Mouse (Mus musculus) forebrain, embryonic 16.5 days (tissue): ENCODE results near the gene Zfp281. TPM values are rescaled to one million over a fixed set of nuclear protein-coding genes. Genes with fewer than 3 reads are reported as not detected.

ENCODE experiments used
- ATAC-seq: fragments of 200-750 bp; cut with Nextera tagmentation; 2 replicates; pipeline ENCODE4 v1.8.0; 2017; ENCODE audit warnings: mild to moderate bottlenecking, moderate library complexity
- H3K27ac ChIP-seq: fragments of 300-500 bp; sonication (generic); 2 replicates; pipeline ENCODE4 v1.5.1; 2014; ENCODE audit warnings: low read length, control low read depth
- H3K27me3 ChIP-seq: fragments of 300-500 bp; sonication (generic); replicated peaks from 2 replicates; pipeline ENCODE4 v1.6.1; 2014; ENCODE audit warnings: low read length; ENCODE audit not compliant: control insufficient read depth, insufficient read depth
- H3K36me3 ChIP-seq: fragments of 300-500 bp; sonication (generic); 2 replicates; pipeline ENCODE4 v1.6.1; 2014; ENCODE audit not compliant: control insufficient read depth, insufficient read depth
- H3K4me1 ChIP-seq: fragments of 300-500 bp; sonication (generic); replicated peaks from 2 replicates; pipeline ENCODE4 v1.6.1; 2014; ENCODE audit warnings: low read length; ENCODE audit not compliant: control insufficient read depth, insufficient read depth
- H3K4me2 ChIP-seq: fragments of 300-500 bp; sonication (generic); 2 replicates; pipeline ENCODE4 v1.6.1; 2014; ENCODE audit warnings: mild to moderate bottlenecking, low read length, control low read depth
- H3K4me3 ChIP-seq: fragments of 300-500 bp; sonication (generic); replicated peaks from 2 replicates; pipeline ENCODE4 v1.5.1; 2014; ENCODE audit warnings: mild to moderate bottlenecking, low read length, control low read depth
- H3K9ac ChIP-seq: fragments of 300-500 bp; sonication (generic); replicated peaks from 2 replicates; pipeline ENCODE4 v1.6.1; 2014; ENCODE audit warnings: low read depth, low read length, control low read depth
- H3K9me3 ChIP-seq: fragments of 300-500 bp; sonication (generic); 2 replicates; pipeline ENCODE4 v1.6.1; 2016; ENCODE audit warnings: low read length; ENCODE audit not compliant: control insufficient read depth
- WGBS: fragments of 180-500 bp; shearing (Covaris S2); extraction: QIAGEN DNeasy Blood & Tissue Kit; methylation state at CpG from one replicate; pipeline ENCODE4 v1.1.7; 2014; 5-methylcytosine and 5-hydroxymethylcytosine counted together
- polyA plus RNA-seq: library from polyadenylated mRNA; unstranded; fragments of >200 nt; fragmentation: Nextera tagmentation; extraction: Ambion mirVana; gene quantifications from 2 replicates; pipeline ENCODE4 v1.2.1, GENCODE M21; 2015

The Zfp281 gene
- polyA plus RNA-seq, 1 experiment from 2014 or later, result 26.1 TPM

- no peak for ATAC-seq
- H3K4me3 ChIP-seq, result no peak overlapping the region
- WGBS, result 91% methylated on average over 5 of the region's 5 CpGs
- H3K4me1 ChIP-seq, result no peaks in the 10 kb centered on the region
- H3K36me3 ChIP-seq, result no peaks in the 10 kb centered on the region
- no peak overlapping the region for H3K4me2 ChIP-seq
- no peak overlapping the region for H3K9ac ChIP-seq
- no peak overlapping the region for H3K27ac ChIP-seq
- no peaks in the 10 kb centered on the region for H3K27me3 ChIP-seq
- no peaks in the 10 kb centered on the region for H3K9me3 ChIP-seq
Observed at GRCm38 (mm10) chr1:136594235-136594850, 30.4 kb upstream of the Zfp281 start.

- no peaks in the 10 kb centered on the region for H3K36me3 ChIP-seq
- H3K9ac ChIP-seq, result no peak overlapping the region
- H3K4me3 ChIP-seq, result no peak overlapping the region
- no peak for ATAC-seq
- no peaks in the 10 kb centered on the region for H3K4me1 ChIP-seq
- H3K4me2 ChIP-seq, result no peak overlapping the region
- H3K9me3 ChIP-seq, result no peaks in the 10 kb centered on the region
- 70% methylated on average over 2 of the region's 2 CpGs for WGBS
- H3K27ac ChIP-seq, result no peak overlapping the region
- no peaks in the 10 kb centered on the region for H3K27me3 ChIP-seq
Observed at GRCm38 (mm10) chr1:136596821-136597220, 27.9 kb upstream of the Zfp281 start.

- WGBS, result 66% methylated on average over 5 of the region's 5 CpGs
- no peak overlapping the region for H3K4me3 ChIP-seq
- H3K36me3 ChIP-seq, result no peaks in the 10 kb centered on the region
- no peak overlapping the region for H3K9ac ChIP-seq
- no peaks in the 10 kb centered on the region for H3K27me3 ChIP-seq
- H3K27ac ChIP-seq, result no peak overlapping the region
- no peak overlapping the region for H3K4me2 ChIP-seq
- no peak for ATAC-seq
- no peaks in the 10 kb centered on the region for H3K4me1 ChIP-seq
- H3K9me3 ChIP-seq, result no peaks in the 10 kb centered on the region
Observed at GRCm38 (mm10) chr1:136598286-136598685, 26.4 kb upstream of the Zfp281 start.

GRCm38 (mm10) chr1:136600067-136600466 lies 24.6 kb upstream of the Zfp281 start:
- no peaks in the 10 kb centered on the region for H3K4me1 ChIP-seq
- WGBS, result 74% methylated on average over 3 of the region's 3 CpGs

GRCm38 (mm10) chr1:136600647-136601345 lies 23.9 kb upstream of the Zfp281 start:
- 88% methylated on average over 9 of the region's 9 CpGs for WGBS

More at GRCm38 (mm10) chr1:136600067-136600466, 24.6 kb upstream of the Zfp281 start:
- ATAC-seq, result no peak
- Histone ChIP-seq H3K4me3 (no peak overlapping the region), H3K9ac (no peak overlapping the region), H3K36me3 (no peaks in the 10 kb centered on the region), H3K4me2 (no peak overlapping the region), H3K27me3 (no peaks in the 10 kb centered on the region), H3K27ac (no peak overlapping the region), H3K9me3 (no peaks in the 10 kb centered on the region)

DNA sequence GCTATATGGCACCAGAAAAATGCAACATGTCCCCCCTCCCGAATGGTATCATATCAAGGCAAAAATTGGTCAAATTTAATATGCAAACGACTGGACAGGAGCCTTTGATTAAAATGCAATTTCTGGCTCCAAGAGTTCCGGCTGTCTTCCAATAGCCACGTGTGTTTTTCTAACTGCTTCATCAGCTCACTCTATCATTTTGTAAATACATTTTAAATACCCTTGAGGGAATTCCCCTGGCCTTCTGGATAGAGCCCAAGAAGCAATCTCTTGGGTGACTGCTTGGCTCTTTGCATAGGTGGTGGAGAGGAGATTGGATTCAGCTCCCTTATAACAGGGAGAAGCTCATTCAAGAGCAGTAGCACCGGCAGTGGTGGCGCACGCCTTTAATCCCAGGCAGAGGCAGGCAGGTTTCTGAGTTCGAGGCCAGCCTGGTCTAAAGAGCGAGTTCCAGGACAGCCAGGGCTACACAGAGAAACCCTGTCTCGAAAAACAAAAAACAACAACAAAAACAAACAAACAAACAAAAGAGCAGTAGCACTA lies 23.3 kb upstream of the Zfp281 start:
- Histone ChIP-seq H3K4me3 (no peak overlapping the region), H3K9ac (no peak overlapping the region), H3K9me3 (no peaks in the 10 kb centered on the region), H3K27me3 (no peaks in the 10 kb centered on the region), H3K4me2 (no peak overlapping the region), H3K27ac (no peak overlapping the region), H3K36me3 (no peaks in the 10 kb centered on the region), H3K4me1 (no peaks in the 10 kb centered on the region)
- ATAC-seq, result no peak
- WGBS, result 83% methylated on average over 10 of the region's 10 CpGs

More at GRCm38 (mm10) chr1:136600647-136601345, 23.9 kb upstream of the Zfp281 start:
- no peaks in the 10 kb centered on the region for H3K9me3 ChIP-seq
- no peak overlapping the region for H3K9ac ChIP-seq
- no peaks in the 10 kb centered on the region for H3K36me3 ChIP-seq
- no peak for ATAC-seq
- no peak overlapping the region for H3K4me3 ChIP-seq
- H3K4me2 ChIP-seq, result no peak overlapping the region
- no peaks in the 10 kb centered on the region for H3K27me3 ChIP-seq
- no peak overlapping the region for H3K27ac ChIP-seq
- H3K4me1 ChIP-seq, result no peaks in the 10 kb centered on the region

GRCm38 (mm10) chr1:136602303-136602702 lies 22.4 kb upstream of the Zfp281 start:
- 78% methylated on average over 5 of the region's 5 CpGs for WGBS
- H3K4me1 ChIP-seq, result no peaks in the 10 kb centered on the region
- no peak for ATAC-seq
- H3K4me2 ChIP-seq, result no peak overlapping the region
- H3K27ac ChIP-seq, result no peak overlapping the region
- H3K9me3 ChIP-seq, result no peaks in the 10 kb centered on the region
- H3K4me3 ChIP-seq, result no peak overlapping the region
- H3K9ac ChIP-seq, result no peak overlapping the region
- H3K36me3 ChIP-seq, result no peaks in the 10 kb centered on the region
- no peaks in the 10 kb centered on the region for H3K27me3 ChIP-seq

DNA sequence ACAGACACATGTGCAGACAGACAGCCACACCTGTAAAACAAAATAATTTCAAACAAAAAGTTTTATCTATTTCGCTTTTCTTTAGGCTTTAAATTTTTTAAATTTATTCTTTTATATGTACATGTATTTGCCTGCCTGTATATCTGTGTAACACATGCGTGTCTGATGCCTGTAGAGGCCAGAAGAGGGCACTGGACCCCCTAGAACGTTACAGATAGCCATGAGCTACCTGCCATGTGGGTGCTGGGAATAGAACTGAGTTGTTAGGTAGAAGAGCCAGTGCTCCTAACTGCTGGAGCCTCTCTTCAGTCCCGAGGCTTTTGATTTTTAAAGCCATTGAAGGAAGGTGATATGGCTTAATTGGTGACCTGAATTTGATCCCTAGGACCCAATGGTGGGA lies 20.5 kb upstream of the Zfp281 start:
- no peak overlapping the region for H3K27ac ChIP-seq
- H3K9me3 ChIP-seq, result no peaks in the 10 kb centered on the region
- no peaks in the 10 kb centered on the region for H3K36me3 ChIP-seq
- no peak overlapping the region for H3K4me2 ChIP-seq
- H3K27me3 ChIP-seq, result no peaks in the 10 kb centered on the region
- ATAC-seq, result no peak
- H3K4me3 ChIP-seq, result no peak overlapping the region
- H3K9ac ChIP-seq, result no peak overlapping the region
- WGBS, result 89% methylated on average over 4 of the region's 4 CpGs
- no peaks in the 10 kb centered on the region for H3K4me1 ChIP-seq

GRCm38 (mm10) chr1:136605790-136606189 lies 18.9 kb upstream of the Zfp281 start:
- H3K4me1 ChIP-seq, result no peaks in the 10 kb centered on the region
- ATAC-seq, result no peak
- no peaks in the 10 kb centered on the region for H3K9me3 ChIP-seq
- no peak overlapping the region for H3K4me2 ChIP-seq
- H3K27me3 ChIP-seq, result no peaks in the 10 kb centered on the region
- no peak overlapping the region for H3K9ac ChIP-seq
- H3K36me3 ChIP-seq, result no peaks in the 10 kb centered on the region
- WGBS, result 87% methylated on average over 9 of the region's 9 CpGs
- H3K4me3 ChIP-seq, result no peak overlapping the region
- H3K27ac ChIP-seq, result no peak overlapping the region
